Mouse (Mus musculus) thymus, postnatal 25 days (tissue): ENCODE data around the gene Wipf1.
A peak's percentile ranks its signal among the peaks of the same experiment; 100 is the strongest.

ENCODE experiments used
- DNase-seq: peaks from one replicate; pipeline ENCODE4 v3.0.0; 2022

Gene Wipf1

DNA sequence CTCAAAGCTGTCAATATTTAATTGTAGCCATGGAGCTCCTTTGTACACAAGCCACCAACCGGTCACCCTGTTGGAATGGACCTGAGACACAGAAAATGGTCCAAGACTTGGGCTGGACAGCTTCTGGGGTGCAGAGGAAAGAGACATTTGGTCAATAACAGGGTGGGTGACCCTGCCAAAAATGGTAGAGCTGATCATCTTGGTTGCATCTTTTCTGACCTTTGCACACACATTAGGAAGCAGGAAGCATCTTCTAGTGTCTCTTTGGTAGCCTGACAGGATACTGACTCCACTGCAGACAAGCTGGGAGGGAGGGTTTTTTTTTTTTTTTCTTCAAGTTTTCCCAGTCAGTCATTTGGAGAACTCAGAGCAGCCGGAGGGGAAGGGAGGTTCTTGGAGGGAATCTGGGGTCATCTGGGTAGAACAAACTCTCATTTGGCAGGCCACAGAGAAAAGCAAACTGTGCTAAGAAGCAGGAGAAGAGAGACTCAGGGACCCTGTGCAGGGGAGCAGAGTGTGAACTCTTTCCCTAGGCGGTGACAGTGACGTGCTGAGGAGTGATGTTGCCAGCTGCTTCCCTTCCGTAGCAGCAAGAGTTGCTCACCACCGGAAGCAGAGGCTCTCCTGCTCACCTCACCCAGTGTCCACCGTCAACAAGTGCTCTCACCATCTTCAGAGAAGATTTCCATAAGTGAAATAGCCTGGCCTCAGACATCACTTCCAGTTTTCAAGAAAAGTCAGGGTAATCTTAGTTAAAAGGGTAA, 65.9 kb downstream of the Wipf1 start:
- peak; percentile 58 for DNase-seq

DNA sequence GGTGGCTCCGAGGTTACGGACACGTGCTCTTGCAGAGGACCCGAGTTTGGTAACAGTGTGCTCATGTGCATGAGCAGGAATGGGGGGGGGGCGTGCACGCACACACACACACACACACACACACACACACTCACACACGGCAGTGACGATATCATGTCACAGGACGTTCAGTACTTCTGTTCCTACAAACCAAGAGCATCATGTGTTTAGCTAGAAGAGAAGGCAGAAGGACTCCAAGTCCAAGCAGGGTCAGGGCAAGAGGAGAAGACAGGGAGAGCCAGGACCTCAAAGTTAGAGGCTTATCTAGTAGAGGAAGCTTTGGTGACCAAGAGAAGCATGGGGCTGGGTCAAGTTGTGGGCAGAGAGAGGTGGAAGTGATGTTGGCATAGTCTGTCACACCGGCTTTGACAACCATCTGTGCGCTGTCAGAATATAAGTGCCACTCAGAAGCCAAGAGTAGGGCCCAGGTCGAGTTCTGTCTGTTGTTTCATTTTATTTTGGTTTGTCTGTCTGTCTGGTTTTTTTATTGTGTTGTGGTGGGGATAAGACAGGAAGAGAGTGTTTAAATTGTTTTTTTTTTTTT, 66.7 kb downstream of the Wipf1 start:
- no peak for DNase-seq

DNA sequence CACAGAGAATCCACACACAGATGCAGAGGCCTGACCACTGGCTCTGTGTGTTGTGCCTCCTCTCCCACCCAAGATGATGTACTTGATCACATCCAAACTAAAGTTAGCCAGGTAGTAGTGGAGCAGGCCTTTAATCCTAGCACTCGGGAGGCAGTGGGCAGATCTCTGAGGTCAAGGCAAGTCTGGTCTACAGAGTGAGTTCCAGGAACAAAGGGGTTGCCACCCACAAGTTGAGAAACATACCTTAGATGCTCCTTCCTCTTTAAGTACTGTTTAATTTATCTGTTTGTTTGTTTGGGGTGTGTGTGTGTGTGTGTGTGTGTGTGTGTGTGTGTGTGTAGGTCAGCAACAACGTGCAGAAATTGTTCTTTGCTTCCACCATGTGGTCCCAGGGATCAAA, 67.3 kb downstream of the Wipf1 start:
- no peak for DNase-seq

- DNase-seq, result no peak
Observed at GRCm38 (mm10) chr2:73460168-73460567, 69.4 kb downstream of the Wipf1 start.

- DNase-seq, result no peak
Observed at GRCm38 (mm10) chr2:73459607-73460153, 69.9 kb downstream of the Wipf1 start.

GRCm38 (mm10) chr2:73456886-73457285, 72.6 kb downstream of the Wipf1 start:
- no peak for DNase-seq

DNA sequence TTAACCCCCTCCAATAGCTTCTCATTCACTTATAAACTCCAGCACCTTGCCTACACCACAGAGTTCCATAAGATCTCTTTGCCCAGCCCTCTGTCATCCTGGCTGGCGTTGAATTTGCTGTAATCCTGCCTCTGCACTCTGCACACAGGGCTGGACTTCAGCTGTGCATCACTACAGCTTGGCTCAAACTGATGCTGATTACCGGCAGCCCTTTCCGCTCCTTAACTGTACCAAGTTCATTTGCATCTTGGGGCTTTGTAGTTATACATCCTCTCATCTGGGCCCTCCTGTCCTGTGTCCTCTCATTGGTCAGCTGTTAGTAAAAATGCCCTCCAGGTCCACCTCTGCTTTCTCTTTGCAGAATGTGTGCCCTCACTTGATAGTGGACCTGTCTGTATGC, 73.4 kb downstream of the Wipf1 start:
- DNase-seq, result no peak

- DNase-seq, result no peak
Observed at GRCm38 (mm10) chr2:73455541-73455940, 74.0 kb downstream of the Wipf1 start.

GRCm38 (mm10) chr2:73454682-73455081, 74.9 kb downstream of the Wipf1 start:
- no peak for DNase-seq

DNA sequence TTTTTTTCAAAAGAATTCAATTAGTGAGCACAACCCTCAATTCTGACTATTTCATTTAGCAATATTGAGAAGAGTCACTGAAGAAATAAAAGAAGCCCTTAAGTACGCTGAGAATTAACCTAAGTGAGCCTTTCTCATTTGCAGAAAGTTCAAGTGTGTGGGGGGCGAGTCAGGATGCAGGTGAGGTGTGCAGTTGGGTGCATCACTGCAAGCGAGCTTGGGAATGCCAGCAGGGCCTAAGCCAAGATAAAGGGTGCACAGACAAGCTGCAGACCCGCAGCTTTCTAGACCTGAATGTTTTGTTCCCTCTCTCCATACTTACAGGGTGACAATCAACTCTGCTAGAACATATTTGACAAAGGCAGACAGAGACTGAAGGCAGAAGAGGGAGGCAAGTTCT, 75.3 kb downstream of the Wipf1 start:
- peak; percentile 60 for DNase-seq

DNA sequence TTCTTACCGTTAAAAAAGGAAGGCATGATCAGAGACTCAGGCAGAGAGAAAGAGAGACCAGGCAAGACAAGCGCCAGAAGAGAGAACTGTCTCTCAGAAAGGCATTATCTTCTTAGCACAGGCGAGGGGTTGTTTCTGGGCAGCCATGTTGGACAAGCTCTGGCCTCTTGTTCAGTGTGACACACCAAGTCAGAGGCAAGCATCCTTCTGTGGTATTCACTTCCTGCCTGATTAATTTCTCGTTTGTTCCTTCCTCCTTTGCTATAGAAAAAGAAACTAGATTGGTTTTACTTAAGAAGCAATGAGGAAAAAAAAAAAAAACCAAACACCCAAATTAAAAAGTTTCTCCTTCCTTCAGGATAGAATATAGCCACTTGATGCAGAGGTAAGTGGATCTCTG, 75.8 kb downstream of the Wipf1 start:
- DNase-seq, result peak; percentile 46

DNA sequence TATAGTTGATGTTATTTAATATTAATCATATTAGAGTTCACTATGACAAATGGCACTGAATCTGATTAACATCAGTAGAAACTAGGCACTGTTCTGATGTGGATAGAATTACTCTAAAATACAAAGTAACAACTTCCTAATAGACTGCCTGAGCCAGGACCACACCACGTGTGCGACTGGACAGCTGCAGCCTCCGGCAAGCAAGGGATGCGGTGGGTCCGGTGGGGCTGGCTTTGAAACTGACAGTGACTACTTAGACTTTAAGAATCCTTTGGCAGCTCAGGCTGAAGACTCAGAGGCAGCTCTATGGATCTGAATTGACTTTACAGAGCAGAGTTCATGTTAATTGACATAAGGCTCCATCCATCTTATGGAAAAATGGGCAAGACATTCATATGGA, 76.4 kb downstream of the Wipf1 start:
- no peak for DNase-seq

DNA sequence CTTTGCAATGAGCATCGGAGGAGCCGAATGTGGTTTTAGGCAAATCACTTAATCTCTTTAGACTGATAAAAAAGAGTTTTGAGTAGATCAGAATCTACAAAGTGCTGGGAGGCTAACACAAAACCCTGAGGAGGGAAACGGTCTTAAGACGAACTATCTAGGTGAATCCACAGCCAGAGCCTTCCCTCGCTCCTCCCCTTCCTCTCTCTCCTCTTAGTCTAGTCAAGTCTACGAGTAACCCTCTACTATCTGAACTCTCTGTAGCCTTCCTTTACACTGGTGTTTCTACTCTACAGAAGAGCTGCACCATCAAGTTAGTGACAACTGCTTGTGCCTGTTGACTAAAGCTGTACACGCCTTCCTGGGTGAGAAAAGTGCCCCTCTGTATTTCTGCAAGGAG, 77.0 kb downstream of the Wipf1 start:
- peak; percentile 64 for DNase-seq

GRCm38 (mm10) chr2:73451541-73451940, 78.0 kb downstream of the Wipf1 start:
- no peak for DNase-seq

DNA sequence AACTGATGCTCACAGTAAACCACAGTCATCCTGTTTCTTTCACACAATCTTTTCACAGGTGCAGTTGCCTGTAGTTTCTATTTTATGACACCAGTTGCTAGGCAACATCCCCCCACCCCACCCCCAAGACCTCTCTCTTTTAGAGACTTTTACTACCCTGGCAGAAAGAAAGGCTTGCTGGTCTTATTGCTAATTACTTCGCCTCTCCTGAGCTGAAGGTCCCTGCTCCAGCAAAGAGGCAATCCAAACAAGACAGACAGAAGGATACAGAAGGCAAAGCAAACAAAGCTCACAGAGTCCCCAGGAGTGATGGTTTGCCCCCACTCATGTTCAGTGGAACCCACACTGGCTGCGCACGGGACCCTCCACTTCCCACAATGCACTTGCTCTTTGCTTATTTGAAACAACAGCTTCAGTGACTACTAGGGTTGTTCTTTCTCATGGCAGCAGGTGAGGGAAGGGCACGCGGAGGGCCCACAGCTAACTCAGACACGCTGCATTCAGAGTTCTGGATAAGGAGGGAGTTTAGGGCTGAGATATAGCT, 79.3 kb downstream of the Wipf1 start:
- peak; percentile 78 for DNase-seq

GRCm38 (mm10) chr2:73443985-73444384, 85.5 kb downstream of the Wipf1 start:
- DNase-seq, result no peak

DNA sequence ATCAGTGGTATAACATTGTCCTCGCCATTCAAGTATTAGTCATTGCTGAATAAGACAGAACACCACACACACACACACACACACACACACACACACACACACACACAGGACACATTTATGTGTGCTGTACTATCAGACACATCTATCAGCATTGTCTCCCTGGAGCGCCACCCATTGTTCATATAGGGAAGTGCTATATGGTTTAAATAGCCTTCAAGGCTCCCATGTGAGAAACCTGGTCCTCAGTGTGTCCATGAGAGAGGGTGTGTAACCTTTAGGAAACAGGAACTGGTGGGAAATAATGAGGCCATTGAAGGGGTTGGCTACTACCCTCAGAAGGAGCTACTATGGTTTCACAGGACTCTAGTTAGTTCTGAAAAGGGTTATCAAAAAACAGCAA, 87.5 kb downstream of the Wipf1 start:
- DNase-seq, result no peak

GRCm38 (mm10) chr2:73440319-73440718, 89.2 kb downstream of the Wipf1 start:
- DNase-seq, result no peak

DNA sequence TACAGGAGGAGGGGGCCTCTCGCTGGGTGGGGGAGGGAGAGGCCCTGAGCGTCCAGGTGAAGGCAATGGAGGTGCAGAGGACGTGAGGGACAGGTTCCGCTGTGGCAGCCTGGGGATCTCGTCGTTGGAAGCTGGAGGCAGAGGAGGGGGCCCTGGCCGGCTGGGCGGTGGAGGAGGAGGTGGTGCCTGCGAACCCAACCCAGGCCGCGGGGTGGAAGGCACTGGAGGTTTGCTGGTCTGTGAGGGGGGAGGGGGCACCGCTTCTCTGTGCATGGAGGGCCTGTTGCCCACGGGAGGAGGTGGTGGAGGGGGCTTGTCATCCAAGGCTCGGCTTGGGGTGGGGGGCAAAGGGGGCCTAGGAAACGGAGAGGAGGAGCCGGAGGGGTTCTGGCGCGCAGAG, 92.6 kb downstream of the Wipf1 start:
- DNase-seq, result no peak

DNA sequence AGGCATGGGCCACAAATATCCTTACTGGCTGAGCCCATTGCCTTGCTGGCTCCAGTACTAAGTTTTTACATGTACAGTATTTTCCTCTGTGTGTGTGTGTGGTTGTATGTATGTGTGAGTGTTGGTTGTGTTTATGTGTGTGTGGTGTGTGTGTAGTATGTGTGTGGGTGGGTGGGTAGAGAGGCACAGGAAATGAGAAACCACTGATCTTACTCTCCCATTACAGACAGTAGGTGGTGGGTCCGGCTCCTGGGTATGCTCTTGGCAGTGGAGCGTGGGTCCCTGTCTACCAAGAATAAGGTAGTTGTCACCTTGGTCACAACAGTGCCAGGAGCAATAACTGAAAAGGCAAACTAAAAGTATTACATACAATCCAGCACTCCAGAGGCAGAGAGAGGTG, 93.7 kb downstream of the Wipf1 start:
- no peak for DNase-seq

- no peak for DNase-seq
Observed at GRCm38 (mm10) chr2:73431959-73432396, 97.6 kb downstream of the Wipf1 start.

GRCm38 (mm10) chr2:73428803-73429468, 100.6 kb downstream of the Wipf1 start:
- DNase-seq, result no peak

GRCm38 (mm10) chr2:73427293-73427692, 102.2 kb downstream of the Wipf1 start:
- DNase-seq, result peak; percentile 52

DNA sequence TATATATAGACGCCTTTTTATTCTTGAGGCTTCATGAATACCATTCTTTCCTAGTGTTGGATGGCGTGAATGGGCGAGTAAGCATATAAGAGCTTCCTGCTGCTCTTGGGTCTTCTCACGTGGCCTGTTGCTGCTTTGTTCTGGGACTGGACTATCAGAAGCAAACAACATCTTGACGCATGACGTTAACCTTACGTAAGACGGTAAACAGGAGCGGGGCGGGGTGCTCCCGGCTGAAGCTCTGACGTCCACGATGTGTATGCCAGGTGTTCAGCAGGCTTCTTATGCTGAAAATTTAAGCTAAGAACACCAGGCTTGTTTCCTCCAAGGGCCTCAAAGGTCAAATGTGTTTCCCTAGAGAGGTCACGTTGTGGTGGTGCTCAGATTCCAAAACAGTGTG, 103.7 kb downstream of the Wipf1 start:
- DNase-seq, result no peak
